Mouse (Mus musculus) retina, embryonic 14.5 days (tissue): ENCODE measurements around the gene Sec22c.

Experiments used
- DNase-seq: peaks from one replicate; pipeline ENCODE4 v3.0.0-alpha.2; 2015; ENCODE audit warnings: low spot score

Sec22c gene

GRCm38 (mm10) chr9:121704646-121705625 lies at the start of gene Sec22c:
Gene Sec22c, minus strand, starts transcription at chr9:121705490.
- DNase-seq: peak; percentile 93

GRCm38 (mm10) chr9:121754624-121755023 lies 49.3 kb upstream of the Sec22c start:
- no peak for DNase-seq

- no peak for DNase-seq
These were observed 47.5 kb upstream of the Sec22c start for GRCm38 (mm10) chr9:121752774-121753173.

- DNase-seq: no peak
These were observed 38.8 kb upstream of the Sec22c start for GRCm38 (mm10) chr9:121744051-121744450.

- DNase-seq: no peak
These were observed 35.9 kb upstream of the Sec22c start for GRCm38 (mm10) chr9:121741168-121741567.

- no peak for DNase-seq
These were observed 35.2 kb upstream of the Sec22c start for GRCm38 (mm10) chr9:121740490-121740889.

- peak; percentile 62 for DNase-seq
These were observed 14.3 kb upstream of the Sec22c start for GRCm38 (mm10) chr9:121719347-121720331.

GRCm38 (mm10) chr9:121718792-121719318 lies 13.6 kb upstream of the Sec22c start, which contains the start of gene Nktr:
Gene Nktr, plus strand, starts transcription at chr9:121719169.
- peak; percentile 99 for DNase-seq

GRCm38 (mm10) chr9:121718070-121718705 lies 12.9 kb upstream of the Sec22c start:
- DNase-seq: no peak

- DNase-seq: no peak
These were observed 11.8 kb upstream of the Sec22c start for GRCm38 (mm10) chr9:121717048-121717447.

- DNase-seq: no peak
These were observed 5.3 kb upstream of the Sec22c start for GRCm38 (mm10) chr9:121710584-121710975.

- DNase-seq: peak; percentile 99
These were observed 4.8 kb upstream of the Sec22c start, which contains the start of gene Ss18l2 for GRCm38 (mm10) chr9:121709898-121710583. Gene Ss18l2, plus strand, starts transcription at chr9:121710329.

GRCm38 (mm10) chr9:121708506-121709486 lies 3.5 kb upstream of the Sec22c start:
- DNase-seq: no peak

GRCm38 (mm10) chr9:121707801-121708200 lies 2.5 kb upstream of the Sec22c start:
- DNase-seq: no peak

GRCm38 (mm10) chr9:121706029-121706675 lies 862 bp upstream of the Sec22c start:
- no peak for DNase-seq

GRCm38 (mm10) chr9:121704261-121704645 lies 1.0 kb downstream of the Sec22c start:
- DNase-seq: no peak

GRCm38 (mm10) chr9:121697150-121698049 lies 7.9 kb downstream of the Sec22c start:
- peak; percentile 66 for DNase-seq

GRCm38 (mm10) chr9:121696626-121697025 lies 8.7 kb downstream of the Sec22c start:
- DNase-seq: no peak
